Mouse (Mus musculus) heart, adult 8-10 months (tissue): Measurements from ENCODE around the gene Cd5l. TPM values are rescaled to one million over a fixed set of nuclear protein-coding genes. Genes with fewer than 3 reads are reported as not detected.

ENCODE experiments used
- DNase-seq: peaks from one replicate; pipeline ENCODE4 v3.0.0; 2022; ENCODE audit warnings: low spot score
- total RNA-seq, 4 experiments: library from RNA; stranded (reverse); gene quantifications; 2 replicates each; pipeline ENCODE4 v1.2.4; 2022

Cd5l gene
- total RNA-seq, 4 experiments from 2014 or later: 0.24 to 1.5 TPM; not detected in 2

GRCm38 (mm10) chr3:87408171-87408570, 50.5 kb downstream of the Cd5l start:
- DNase-seq: no peak

GRCm38 (mm10) chr3:87409196-87409935, 51.7 kb downstream of the Cd5l start:
- DNase-seq: no peak

GRCm38 (mm10) chr3:87410605-87411004, 52.9 kb downstream of the Cd5l start:
- DNase-seq: no peak

- no peak for DNase-seq
These were observed 53.5 kb downstream of the Cd5l start for GRCm38 (mm10) chr3:87411150-87411549.

GRCm38 (mm10) chr3:87420645-87421044, 63.0 kb downstream of the Cd5l start:
- DNase-seq: no peak

Other genes starting within 250 kb of the Cd5l start
- gene Kirrel, start 183.1 kb upstream of the Cd5l start, total RNA-seq: 1 to 10 TPM; 4.8 to 5.5 (median 5.1) TPM
- gene Fcrls, start 94.1 kb upstream of the Cd5l start, total RNA-seq: 1 to 10 TPM; 4.7 to 6.1 (median 5.4) TPM
- under 1 TPM in 1 of 4 experiments, not detected in 3; 0.46 TPM for gene Fcrl1, start 18.5 kb downstream of the Cd5l start, total RNA-seq
- under 1 TPM in 1 of 4 experiments, not detected in 3; 0.16 TPM for gene Fcrl5, start 77.9 kb downstream of the Cd5l start, total RNA-seq
- gene Etv3, start 167.5 kb downstream of the Cd5l start, total RNA-seq: 10 to 100 TPM; 16.8 to 20.4 (median 18.6) TPM